Mouse (Mus musculus) forebrain, embryonic 14.5 days (tissue): ENCODE measurements around the gene Tap1. TPM values are rescaled to one million over a fixed set of nuclear protein-coding genes. Genes with fewer than 3 reads are reported as not detected.

ENCODE experiments used
- ATAC-seq: fragments of 200-750 bp; cut with Nextera tagmentation; 2 replicates; pipeline ENCODE4 v1.8.0; 2017; ENCODE audit warnings: mild to moderate bottlenecking, moderate library complexity
- DNase-seq: peaks from one replicate; pipeline ENCODE4 v3.0.0-alpha.2; 2015; ENCODE audit warnings: low spot score
- H3K27ac ChIP-seq: fragments of 300-500 bp; sonication (generic); 2 replicates; pipeline ENCODE4 v1.5.1; 2014; ENCODE audit warnings: low read depth, mild to moderate bottlenecking, control low read depth, low read length, moderate library complexity
- H3K27me3 ChIP-seq: fragments of 300-500 bp; sonication (generic); replicated peaks from 2 replicates; pipeline ENCODE4 v1.6.1; 2014; ENCODE audit warnings: low read length, control low read depth, mixed read lengths; ENCODE audit not compliant: control insufficient read depth, insufficient read depth
- H3K36me3 ChIP-seq: fragments of 300-500 bp; sonication (generic); 2 replicates; pipeline ENCODE4 v1.6.1; 2014; ENCODE audit warnings: low read length, control low read depth; ENCODE audit not compliant: control insufficient read depth, insufficient read depth
- H3K4me1 ChIP-seq: fragments of 300-500 bp; sonication (generic); 2 replicates; pipeline ENCODE4 v1.6.1; 2014; ENCODE audit warnings: antibody characterized with exemption, low read length, control low read depth; ENCODE audit not compliant: control insufficient read depth, insufficient read depth
- H3K4me2 ChIP-seq: fragments of 300-500 bp; sonication (generic); 2 replicates; pipeline ENCODE4 v1.6.1; 2014; ENCODE audit warnings: mild to moderate bottlenecking, control low read depth, low read length
- H3K4me3 ChIP-seq: fragments of 300-500 bp; sonication (generic); 2 replicates; pipeline ENCODE4 v1.5.1; 2014; ENCODE audit warnings: low read depth, low read length, control low read depth
- H3K9ac ChIP-seq: fragments of 300-500 bp; sonication (generic); 2 replicates; pipeline ENCODE4 v1.6.1; 2014; ENCODE audit warnings: mild to moderate bottlenecking, low read length, control low read depth, moderate library complexity
- H3K9me3 ChIP-seq: fragments of 300-500 bp; sonication (generic); replicated peaks from 2 replicates; pipeline ENCODE4 v1.6.1; 2016; ENCODE audit warnings: low read length, control low read depth, mixed read lengths; ENCODE audit not compliant: control insufficient read depth
- WGBS: fragments of 180-500 bp; shearing (Covaris S2); extraction: QIAGEN DNeasy Blood & Tissue Kit; methylation state at CpG from one replicate; pipeline ENCODE4 v1.1.7; 2014; 5-methylcytosine and 5-hydroxymethylcytosine counted together
- polyA plus RNA-seq: library from polyadenylated mRNA; unstranded; fragments of >200 nt; fragmentation: Nextera tagmentation; extraction: Ambion mirVana; gene quantifications from 2 replicates; pipeline ENCODE4 v1.2.1, GENCODE M21; 2014

Gene Tap1
- polyA plus RNA-seq, 1 experiment from 2014 or later: 1.1 TPM

GRCm38 (mm10) chr17:34240916-34241315 is 53.6 kb downstream of the Tap1 start:
- 79% methylated on average over 6 of the region's 6 CpGs for WGBS
- H3K36me3 ChIP-seq: no peaks in the 10 kb centered on the region
- H3K9ac ChIP-seq: no peak overlapping the region
- DNase-seq (no peak), ATAC-seq (no peak)
- H3K4me3 ChIP-seq: no peak overlapping the region
- H3K4me2 ChIP-seq: no peak overlapping the region
- no peaks in the 10 kb centered on the region for H3K27me3 ChIP-seq
- no peaks in the 10 kb centered on the region for H3K4me1 ChIP-seq
- H3K9me3 ChIP-seq: no peaks in the 10 kb centered on the region
- H3K27ac ChIP-seq: no peak overlapping the region

GRCm38 (mm10) chr17:34244656-34245055 is 57.3 kb downstream of the Tap1 start:
- Histone ChIP-seq H3K4me3 (no peak overlapping the region), H3K9me3 (no peaks in the 10 kb centered on the region), H3K27ac (no peak overlapping the region), H3K4me2 (no peak overlapping the region), H3K9ac (no peak overlapping the region), H3K36me3 (no peaks in the 10 kb centered on the region), H3K4me1 (no peaks in the 10 kb centered on the region), H3K27me3 (0 out of 2 replicates have a peak, but pooled peaks cover 2% of the 10 kb centered on the region)
- no peak for ATAC-seq
- DNase-seq: no peak
- 73% methylated on average over 4 of the region's 4 CpGs for WGBS

Other genes with a start within 250 kb of the Tap1 start
- 185 and 192 TPM in 2 replicates for gene Pfdn6, start 247.2 kb upstream of the Tap1 start, polyA plus RNA-seq
- 10.5 and 14.6 TPM in 2 replicates for gene Wdr46, start 246.9 kb upstream of the Tap1 start, polyA plus RNA-seq
- gene B3galt4, start 236.1 kb upstream of the Tap1 start, polyA plus RNA-seq: 6.0 and 6.7 TPM in 2 replicates
- 41.6 and 50.4 TPM in 2 replicates for gene Vps52, start 231.7 kb upstream of the Tap1 start, polyA plus RNA-seq
- gene Rps18, start 231.6 kb upstream of the Tap1 start, polyA plus RNA-seq: 1,022 and 1,419 TPM in 2 replicates
- 11.6 and 14.2 TPM in 2 replicates for gene H2-K1, start 187.2 kb upstream of the Tap1 start, polyA plus RNA-seq
- gene Ring1, start 162.9 kb upstream of the Tap1 start, polyA plus RNA-seq: 6.7 and 7.4 TPM in 2 replicates
- gene H2-Ke6, start 159.5 kb upstream of the Tap1 start, polyA plus RNA-seq: 60.2 and 75.4 TPM in 2 replicates
- gene Slc39a7, start 155.9 kb upstream of the Tap1 start, polyA plus RNA-seq: 78.3 and 84.1 TPM in 2 replicates
- gene Rxrb, start 155.7 kb upstream of the Tap1 start, polyA plus RNA-seq: 21.4 and 27.7 TPM in 2 replicates
- 0.95 and 1.6 TPM in 2 replicates for gene Col11a2, start 148.1 kb upstream of the Tap1 start, polyA plus RNA-seq
- 0.22 TPM in 1 of 2 replicates, not detected in the other for gene H2-Oa, start 95.2 kb upstream of the Tap1 start, polyA plus RNA-seq
- 11.0 and 11.6 TPM in 2 replicates for gene H2-DMa, start 68.0 kb upstream of the Tap1 start, polyA plus RNA-seq
- 118 and 137 TPM in 2 replicates for gene Brd2, start 64.9 kb upstream of the Tap1 start, polyA plus RNA-seq
- 0.18 and 0.36 TPM in 2 replicates for gene H2-DMb2, start 44.2 kb upstream of the Tap1 start, polyA plus RNA-seq
- gene H2-DMb1, start 34.5 kb upstream of the Tap1 start, polyA plus RNA-seq: 0.66 and 1.2 TPM in 2 replicates
- 0.58 and 1.0 TPM in 2 replicates for gene Psmb9, start 211 bp downstream of the Tap1 start, polyA plus RNA-seq
- 1.8 and 2.7 TPM in 2 replicates for gene Psmb8, start 10.2 kb downstream of the Tap1 start, polyA plus RNA-seq
- gene Tap2, start 16.0 kb downstream of the Tap1 start, polyA plus RNA-seq: 0.28 and 0.61 TPM in 2 replicates
- gene H2-Ob, start 51.4 kb downstream of the Tap1 start, polyA plus RNA-seq: 0.18 TPM in 1 of 2 replicates, not detected in the other
- 1.4 and 2.1 TPM in 2 replicates for gene H2-Ab1, start 70.1 kb downstream of the Tap1 start, polyA plus RNA-seq
- gene H2-Aa, start 100.3 kb downstream of the Tap1 start, polyA plus RNA-seq: 0.25 and 0.27 TPM in 2 replicates
- gene H2-Eb1, start 118.3 kb downstream of the Tap1 start, polyA plus RNA-seq: 0.85 and 1.4 TPM in 2 replicates
- gene H2-Eb2, start 138.1 kb downstream of the Tap1 start, polyA plus RNA-seq: not detected in 2 replicates
- not detected in 2 replicates for gene Btnl2, start 167.3 kb downstream of the Tap1 start, polyA plus RNA-seq
- gene Btnl1, start 189.6 kb downstream of the Tap1 start, polyA plus RNA-seq: not detected in 2 replicates
- gene BC051142, start 211.3 kb downstream of the Tap1 start, polyA plus RNA-seq: 3.7 and 4.2 TPM in 2 replicates